7 mouse cellular contexts compared by ENCODE assay signal in genomic region chr5:146299520-146299870, GRCm38 (mm10).
DNase-seq lines count a peak whose midpoint lies in the region; ATAC-seq lines count a peak whose summit lies in the region.

No protein-coding gene starts in this region.

- no peaks in the 10 kb centered on the region for H3K27me3 ChIP-seq in liver, embryonic 12.5 days (replicated peaks)
- H3K27me3 ChIP-seq in intestine, embryonic 16.5 days (replicated peaks; ENCODE audit: control insufficient read depth, insufficient read depth, low read length): no peaks in the 10 kb centered on the region

- H3K9me3 ChIP-seq in liver, embryonic 12.5 days (replicated peaks): no peaks in the 10 kb centered on the region
- no peaks in the 10 kb centered on the region for H3K9me3 ChIP-seq in intestine, embryonic 16.5 days (ENCODE audit: control insufficient read depth, low read length)

- no peak for ATAC-seq in liver, embryonic 12.5 days
- no peak for ATAC-seq in intestine, embryonic 16.5 days

- H3K4me3 ChIP-seq in liver, embryonic 12.5 days: no peak overlapping the region
- no peak overlapping the region for H3K4me3 ChIP-seq in intestine, embryonic 16.5 days (ENCODE audit: low read length)

- no peak overlapping the region; the same call in 1 of the 2 replicates for H3K27ac ChIP-seq in liver, embryonic 12.5 days
- H3K27ac ChIP-seq in intestine, embryonic 16.5 days (ENCODE audit: low read length): no peak overlapping the region

- no peak overlapping the region for H3K4me2 ChIP-seq in liver, embryonic 12.5 days
- no peak overlapping the region for H3K4me2 ChIP-seq in intestine, embryonic 16.5 days (ENCODE audit: low read depth, low read length)

- no peak overlapping the region for H3K9ac ChIP-seq in liver, embryonic 12.5 days
- H3K9ac ChIP-seq in intestine, embryonic 16.5 days (ENCODE audit: low read depth, low read length): no peak overlapping the region

- H3K36me3 ChIP-seq in liver, embryonic 12.5 days: peaks cover 93% of the 10 kb centered on the region
- H3K36me3 ChIP-seq in intestine, embryonic 16.5 days (ENCODE audit: control insufficient read depth, insufficient read depth, low read length): peaks cover 3% of the 10 kb centered on the region; the same call in 1 of the 2 replicates

- peak; percentile 40 for DNase-seq in liver
- peak; percentile 30 for DNase-seq in adipocyte (ENCODE audit: low spot score)
- DNase-seq in adrenal gland, postnatal 36 days: peak; percentile 54 to 72
- DNase-seq in kidney, postnatal 14 days: peak; percentile 88
- no peak for DNase-seq in retina, postnatal 1 day

- peaks cover 12% of the 10 kb centered on the region for H3K4me1 ChIP-seq in liver, embryonic 12.5 days
- H3K4me1 ChIP-seq in intestine, embryonic 16.5 days (ENCODE audit: control insufficient read depth, insufficient read depth, low read length): no peaks in the 10 kb centered on the region

- WGBS in liver, embryonic 12.5 days (ENCODE audit: insufficient replicate concordance): 88% methylated on average over 8 of the region's 8 CpGs
- WGBS in intestine, embryonic 16.5 days: 74% methylated on average over 8 of the region's 8 CpGs
